Mouse (Mus musculus): ENCODE measurements around the gene Erc2.

DNA sequence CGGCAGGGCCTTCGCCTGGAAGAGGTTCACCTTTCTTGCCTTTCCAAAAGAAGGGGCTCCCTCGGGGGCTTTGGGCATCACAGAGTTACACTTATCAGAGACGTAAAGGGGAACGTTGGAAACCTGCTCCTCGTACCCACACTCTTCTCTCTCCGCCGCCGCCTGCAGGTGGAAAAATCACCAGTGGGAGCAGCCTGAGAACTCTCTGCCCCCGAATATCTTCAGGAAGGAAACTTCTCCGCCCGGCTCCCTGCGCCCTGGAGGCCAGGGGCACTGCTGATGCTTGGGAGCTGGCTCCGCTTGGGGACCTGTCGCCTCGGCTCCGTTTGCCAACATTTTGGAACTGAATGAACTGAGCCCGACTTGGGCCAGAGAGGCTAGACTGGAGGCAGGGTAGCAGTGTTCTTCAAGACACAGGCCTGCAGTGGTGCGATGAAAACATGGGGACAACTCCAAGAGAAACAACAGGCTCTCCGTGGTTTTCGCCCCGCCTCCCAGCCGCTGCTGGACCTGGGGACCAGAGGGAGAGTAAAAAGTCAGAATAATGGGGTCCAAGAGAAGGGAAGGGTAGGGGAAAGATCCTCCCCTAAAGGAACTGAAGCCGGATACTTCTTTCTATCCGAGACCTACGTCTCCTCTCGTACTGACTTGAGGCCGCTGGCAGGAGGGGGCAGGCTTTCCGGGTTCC lies 888.3 kb downstream of the Erc2 start:
- TF ChIP-seq E2F4 (IDR thresholded peaks at IDR 0.05; ENCODE audit: insufficient read depth) (no peak), CEBPB (IDR thresholded peaks at IDR 0.05; ENCODE audit: insufficient read depth, poor library complexity, severe bottlenecking) (no peak), MAX (IDR thresholded peaks at IDR 0.05; ENCODE audit: low read depth) (no peak)
